Mouse (Mus musculus) naive thymus-derived CD4-positive, alpha-beta T cell, adult 2 months (primary cell): ENCODE results near the gene 2210016F16Rik.
"Not testable (repeated sequence)": the region's sequence is repeated elsewhere in the genome, so short reads cannot be mapped to it uniquely, and the experiment has no call there.

Experiments
- DNase-seq: peaks from one replicate; pipeline ENCODE4 v3.0.0-alpha.2; 2011; ENCODE audit warnings: low read depth

The 2210016F16Rik gene

DNA sequence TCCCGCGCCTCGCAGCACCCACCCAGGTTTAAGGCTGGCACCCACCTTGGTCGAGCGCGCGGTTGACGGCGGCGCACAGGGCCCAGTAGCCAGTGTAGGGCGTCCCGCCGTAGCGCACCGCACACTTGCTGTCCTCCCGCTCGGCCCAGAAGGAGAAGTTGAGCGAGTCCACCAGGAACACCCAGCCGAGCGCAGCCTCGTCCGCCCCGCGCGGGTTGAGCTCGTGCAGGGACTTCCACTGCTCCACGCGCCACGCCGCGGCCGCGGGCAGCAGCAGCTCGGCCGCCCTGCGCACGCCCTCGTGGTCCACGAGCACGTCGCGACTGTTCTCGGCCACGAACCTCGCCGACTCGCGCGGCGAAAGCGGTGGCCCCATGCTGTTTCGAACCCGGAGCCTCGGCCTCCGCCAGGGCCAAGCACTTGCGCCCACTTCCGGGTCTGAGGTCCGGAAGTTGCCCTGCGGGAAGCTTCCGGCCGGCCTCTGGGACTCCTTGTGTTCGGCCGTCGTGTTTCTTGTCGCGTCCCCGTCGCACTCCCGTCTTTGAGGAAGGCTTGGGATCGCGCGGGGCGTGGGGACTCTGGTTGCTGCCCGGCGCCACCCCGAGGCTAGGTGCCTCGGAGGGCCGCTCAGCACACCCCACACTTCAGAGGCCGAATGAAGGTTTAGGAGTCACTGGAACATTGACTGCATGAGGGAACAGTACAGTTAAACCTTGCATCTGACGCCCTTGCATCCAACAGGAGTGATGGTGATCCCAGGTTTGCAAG is at the start of gene 2210016F16Rik:
2210016F16Rik (minus strand) TSS at position 447 of the 768 bp plus-strand sequence.
- DNase-seq: peak; percentile 73

DNA sequence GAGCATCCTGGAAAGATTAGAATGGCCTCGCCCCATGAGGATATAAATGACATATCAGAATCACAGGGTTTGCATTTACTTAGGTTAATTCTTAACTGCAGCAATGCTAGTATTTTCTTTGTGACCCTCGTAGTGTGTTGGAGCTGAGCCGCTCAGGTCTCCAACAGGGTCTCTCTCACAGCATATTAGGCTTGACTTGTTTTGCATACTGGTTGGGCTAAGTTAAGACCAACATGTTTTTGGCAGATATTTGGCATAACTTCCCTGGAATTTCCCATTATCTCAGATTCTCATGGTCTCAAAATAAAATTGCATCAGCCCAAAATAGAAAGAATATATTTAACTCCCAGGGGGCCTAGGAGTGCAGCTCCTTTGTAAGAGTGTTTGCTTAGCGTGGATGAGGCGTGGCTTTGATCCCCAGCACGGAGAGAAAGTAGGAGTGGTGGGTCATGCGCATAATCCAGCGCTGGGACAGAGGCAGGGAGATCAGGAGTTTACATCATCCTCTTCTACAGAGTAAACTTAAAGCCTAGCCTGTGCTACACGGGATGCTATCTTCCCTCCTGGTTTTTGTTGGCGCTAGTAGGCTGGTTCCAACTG is 38.1 kb upstream of the 2210016F16Rik start:
- no peak for DNase-seq

DNA sequence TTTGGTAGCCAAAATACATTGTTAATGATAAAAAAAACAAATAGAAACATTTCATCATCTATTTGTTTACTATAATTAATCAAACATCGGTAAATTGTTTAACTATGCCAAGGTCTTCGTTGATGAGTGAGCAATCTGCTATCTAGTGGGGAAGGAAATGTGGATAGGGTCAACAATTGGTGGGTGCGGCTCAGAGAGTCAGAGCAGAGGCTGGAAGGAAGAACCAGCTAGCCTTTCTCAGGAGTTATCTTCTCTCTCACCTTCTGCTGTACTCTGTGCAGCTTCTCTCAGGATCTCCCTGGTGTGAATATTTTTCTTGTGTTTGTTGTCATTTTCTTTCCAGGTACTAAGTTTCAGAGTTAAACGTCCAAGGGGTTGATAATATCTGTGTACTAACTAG is 37.2 kb upstream of the 2210016F16Rik start:
- no peak for DNase-seq

DNA sequence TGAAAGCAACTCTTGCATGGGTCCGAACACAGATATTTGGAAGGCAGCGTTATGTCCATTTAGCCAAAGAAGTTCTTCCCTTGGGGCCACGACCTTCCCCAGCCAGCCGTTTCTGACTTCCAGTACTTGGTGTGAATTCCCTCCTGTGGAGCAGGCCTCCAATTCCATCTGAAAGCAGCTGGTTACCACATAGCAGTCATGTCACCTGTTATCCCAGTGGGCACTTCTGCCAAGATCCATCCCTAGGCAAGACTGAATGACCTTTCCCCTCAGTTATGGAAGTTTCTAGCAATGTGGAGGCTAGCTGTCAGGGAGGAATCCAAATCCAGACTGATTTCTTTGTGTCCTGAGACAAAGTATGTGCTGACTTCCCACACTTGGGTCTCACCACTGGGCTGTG is 36.0 kb upstream of the 2210016F16Rik start:
- DNase-seq: no peak

DNA sequence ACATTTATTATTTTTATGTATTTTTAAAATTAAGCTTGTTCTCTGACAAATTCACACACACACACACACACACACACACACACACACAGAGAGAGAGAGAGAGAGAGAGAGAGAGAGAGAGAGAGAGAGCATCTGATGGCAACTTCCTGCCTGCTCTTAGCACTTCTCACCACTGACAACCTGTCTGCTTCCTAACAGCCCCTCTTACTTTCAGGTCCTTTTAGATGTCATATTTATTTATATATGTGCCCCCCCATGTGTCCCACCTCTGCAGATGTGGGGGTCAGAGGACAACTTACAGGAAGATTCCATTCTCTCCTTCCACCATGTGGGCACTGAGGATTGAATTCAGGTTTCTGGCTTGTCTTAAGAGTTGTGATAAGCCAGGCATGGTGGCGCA is 34.2 kb upstream of the 2210016F16Rik start:
- DNase-seq: no peak

DNA sequence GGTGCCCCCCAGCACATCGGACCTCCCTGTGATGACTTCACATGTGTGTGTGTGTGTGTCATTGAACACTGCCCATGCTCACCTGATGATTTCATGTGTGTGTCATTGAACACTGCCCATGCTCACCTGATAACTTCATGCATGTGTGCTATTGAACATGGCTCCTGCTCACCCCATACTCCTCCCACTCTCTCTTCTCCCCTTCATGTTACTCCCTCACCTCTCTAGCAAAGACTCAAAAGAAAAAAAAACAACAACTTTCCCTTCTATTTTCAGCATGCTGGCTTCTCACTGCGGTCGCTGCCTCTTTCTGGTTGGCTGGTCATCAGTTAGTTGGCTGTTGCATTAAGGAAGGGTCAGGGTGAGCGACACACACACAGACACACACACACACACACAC is 33.6 kb upstream of the 2210016F16Rik start:
- DNase-seq: no peak

DNA sequence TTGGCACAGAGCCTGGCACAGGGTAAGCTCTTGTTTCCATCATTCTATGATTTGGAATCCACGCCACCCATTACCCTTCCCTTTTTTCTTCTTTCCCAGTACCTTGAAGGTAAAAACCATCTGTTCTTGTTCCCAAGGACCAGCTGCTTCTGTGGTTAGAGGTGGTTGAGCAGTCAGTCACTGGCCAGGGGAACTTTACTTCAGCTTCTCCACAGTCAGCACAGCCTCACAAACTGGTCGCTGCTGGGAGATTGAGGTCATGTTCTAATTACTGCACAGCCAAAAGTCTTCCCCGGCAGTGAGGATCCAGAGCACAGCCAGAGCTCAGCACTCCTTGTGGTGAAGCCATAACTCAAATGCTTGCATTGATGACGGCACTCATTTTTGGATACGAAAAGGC is 30.8 kb upstream of the 2210016F16Rik start:
- no peak for DNase-seq

DNA sequence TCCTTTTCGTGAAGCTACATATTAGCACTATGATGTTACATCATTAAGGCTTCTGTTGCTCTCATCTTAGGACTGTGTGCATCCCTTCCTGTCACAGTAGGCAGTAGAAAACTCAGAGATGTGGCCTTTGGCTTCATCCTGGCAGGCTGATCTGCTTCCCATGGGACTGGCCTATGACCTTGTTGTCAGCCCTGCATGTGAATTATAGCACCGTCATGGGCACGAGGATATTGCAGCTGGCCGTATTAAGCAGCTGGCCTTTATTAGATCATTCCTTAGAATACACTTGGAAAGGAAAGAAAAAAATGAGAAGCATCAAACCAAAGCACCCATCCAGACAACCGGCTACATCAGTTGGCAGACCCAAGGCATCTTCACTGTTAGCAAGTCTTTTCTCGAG is 30.3 kb upstream of the 2210016F16Rik start:
- no peak for DNase-seq

DNA sequence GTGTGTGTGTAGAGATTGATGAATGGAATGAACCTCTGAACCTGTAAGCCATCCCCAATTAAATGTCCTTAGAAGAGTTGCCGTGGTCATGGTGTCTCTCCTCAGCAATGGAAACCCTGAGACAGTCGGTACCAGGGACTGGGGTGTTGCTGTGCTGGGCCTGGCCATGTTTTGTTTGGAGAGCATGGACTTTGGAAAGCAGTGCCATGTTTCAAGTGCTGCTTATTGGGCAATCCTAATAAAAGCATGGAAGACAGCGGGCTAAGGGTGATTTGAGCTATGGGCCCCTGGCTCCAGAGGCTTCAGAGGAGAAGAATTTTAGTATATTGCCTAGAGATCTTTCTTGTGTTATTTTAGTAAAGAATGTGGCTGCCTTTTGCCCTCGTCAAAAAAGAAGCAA is 26.0 kb upstream of the 2210016F16Rik start:
- DNase-seq: no peak

DNA sequence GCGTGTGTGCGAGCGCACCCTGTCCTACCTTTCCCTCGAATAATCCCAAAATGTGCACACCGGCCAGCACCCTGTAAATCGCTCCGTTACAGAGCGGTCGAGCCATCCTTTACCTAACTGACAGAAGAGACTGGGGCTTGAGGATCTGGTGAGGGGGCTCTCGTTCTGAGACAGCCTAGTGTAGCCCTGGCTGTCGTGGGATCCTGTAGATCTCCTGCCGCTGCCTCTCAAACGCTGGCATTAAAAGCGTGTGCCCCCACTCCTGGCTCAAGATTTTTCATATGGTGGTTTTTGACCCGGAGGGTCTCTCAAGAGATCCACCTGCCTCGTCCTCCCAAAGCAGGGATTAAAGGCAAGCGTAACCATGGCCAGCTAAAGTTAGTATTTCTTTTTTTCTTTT is 18.2 kb upstream of the 2210016F16Rik start, which contains the start of gene Hnrnpk:
Hnrnpk (minus strand) TSS at position 101 of the 400 bp plus-strand sequence.
- DNase-seq: peak; percentile 13

DNA sequence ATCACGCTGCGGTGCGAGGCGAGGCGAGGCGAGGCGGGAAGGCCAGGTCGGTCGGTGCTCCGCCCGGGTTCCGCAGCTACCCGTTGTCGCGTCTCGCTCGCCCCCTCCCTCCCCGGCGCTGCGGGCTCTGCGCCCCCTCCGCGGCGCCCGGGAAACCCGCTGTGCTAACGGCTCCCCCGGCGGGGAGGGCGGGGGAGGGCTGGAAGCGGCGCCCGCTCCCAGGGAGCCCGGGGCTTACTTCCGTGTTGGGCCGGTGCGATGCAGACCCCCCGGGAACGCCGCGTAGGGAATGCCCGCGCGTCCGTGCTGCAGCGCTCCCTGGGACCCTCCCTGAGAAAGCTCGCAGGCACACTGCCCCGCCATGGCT is 17.7 kb upstream of the 2210016F16Rik start:
- DNase-seq: no peak

DNA sequence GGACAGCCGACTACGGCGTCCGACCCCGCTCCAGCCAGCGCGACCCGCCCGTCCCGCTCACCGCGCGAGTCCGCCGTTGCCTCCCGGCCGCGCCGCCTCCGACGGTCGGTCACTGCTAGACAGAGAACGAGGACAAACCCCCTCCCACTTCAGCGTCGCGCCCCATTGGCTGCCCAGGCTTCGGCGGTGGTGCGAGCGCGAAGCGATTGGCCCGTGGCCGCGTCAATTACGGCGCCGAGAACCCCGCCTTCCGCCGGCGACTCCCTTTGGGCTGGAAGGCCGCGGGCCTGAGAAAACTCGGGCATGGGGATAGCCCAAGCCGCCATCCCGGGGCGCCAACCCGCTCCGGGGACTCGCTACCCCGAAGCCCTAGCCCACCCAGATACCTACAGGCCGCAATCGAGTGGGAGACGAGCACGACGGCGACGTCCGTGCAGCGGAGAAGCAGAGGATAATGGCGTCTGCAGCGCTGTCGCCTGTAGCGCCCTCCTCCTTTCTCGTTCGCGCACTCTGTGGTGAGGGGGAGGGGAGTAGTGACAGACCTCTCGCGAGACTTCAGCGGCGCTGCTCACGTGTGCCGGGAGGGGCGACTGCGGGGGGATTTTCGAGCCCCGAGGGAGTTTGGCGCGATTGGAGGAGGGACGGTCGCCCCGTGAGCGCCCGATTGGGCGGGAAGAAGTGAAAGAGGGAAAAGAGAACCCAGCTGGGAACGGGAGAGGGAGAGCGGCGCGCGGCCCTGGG is 17.1 kb upstream of the 2210016F16Rik start, which contains the start of gene Rmi1:
Rmi1 (plus strand) TSS at position 246 of the 741 bp plus-strand sequence.
- peak; percentile 99 for DNase-seq

DNA sequence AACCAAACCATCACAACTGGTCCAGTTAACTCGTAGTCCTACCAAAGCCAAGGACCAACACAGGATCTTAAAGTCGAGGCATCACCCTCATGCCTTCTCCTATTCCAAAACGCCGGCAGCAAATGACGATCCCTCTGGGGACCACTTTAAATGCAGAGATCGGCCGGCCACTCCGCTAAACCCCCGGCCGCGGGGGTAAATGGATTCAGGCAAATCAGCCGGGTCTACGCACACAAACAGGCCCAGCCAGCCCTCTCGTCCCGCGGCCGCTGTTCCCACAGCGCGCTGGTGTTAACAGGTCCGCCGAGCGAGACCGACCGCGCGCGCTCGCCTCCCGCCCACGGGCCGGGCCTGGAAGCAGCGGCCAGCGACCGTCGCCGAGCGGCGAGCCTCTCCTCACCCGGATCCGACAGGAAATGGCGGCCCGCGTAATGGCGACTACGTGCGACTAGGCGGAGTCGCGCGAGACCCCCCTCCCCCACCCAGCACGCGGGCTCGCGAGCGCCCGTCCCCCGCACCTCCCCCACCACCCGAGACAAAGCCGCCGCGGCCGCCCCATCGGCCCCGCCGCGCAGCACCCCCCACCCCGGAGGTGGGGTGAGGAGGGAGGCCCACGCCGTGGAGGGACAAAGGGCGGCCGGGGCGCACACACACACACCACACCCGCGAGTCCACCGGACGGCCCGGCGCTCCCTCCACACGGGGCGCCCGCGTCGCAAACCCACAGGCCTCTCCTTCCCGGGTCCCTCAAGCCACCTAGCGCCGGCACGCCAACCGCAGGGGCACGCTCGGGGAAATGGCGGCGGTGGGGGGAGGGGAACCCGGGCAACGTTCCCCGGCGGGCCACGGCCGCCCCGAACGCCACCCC is 16.3 kb upstream of the 2210016F16Rik start:
- DNase-seq: peak; percentile 85

DNA sequence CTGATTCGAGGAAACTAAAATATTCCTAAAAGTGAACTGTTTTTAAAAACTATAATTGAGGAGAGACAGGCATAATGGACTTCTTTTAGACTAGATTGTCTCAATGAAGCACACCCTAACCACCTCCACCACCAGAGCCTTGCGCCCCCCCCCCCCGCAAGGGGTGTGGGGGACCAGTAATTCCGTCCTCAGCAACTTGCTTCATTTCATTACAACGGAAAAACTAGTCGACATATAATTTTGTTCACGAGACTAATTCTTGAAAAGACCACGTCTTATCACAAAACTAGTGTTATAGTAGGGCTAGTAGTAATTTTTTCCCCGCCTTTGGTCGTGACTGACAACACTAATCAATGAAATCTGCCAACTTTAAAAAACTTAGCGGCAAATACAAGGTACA is 15.6 kb upstream of the 2210016F16Rik start:
- peak; percentile 40 for DNase-seq

DNA sequence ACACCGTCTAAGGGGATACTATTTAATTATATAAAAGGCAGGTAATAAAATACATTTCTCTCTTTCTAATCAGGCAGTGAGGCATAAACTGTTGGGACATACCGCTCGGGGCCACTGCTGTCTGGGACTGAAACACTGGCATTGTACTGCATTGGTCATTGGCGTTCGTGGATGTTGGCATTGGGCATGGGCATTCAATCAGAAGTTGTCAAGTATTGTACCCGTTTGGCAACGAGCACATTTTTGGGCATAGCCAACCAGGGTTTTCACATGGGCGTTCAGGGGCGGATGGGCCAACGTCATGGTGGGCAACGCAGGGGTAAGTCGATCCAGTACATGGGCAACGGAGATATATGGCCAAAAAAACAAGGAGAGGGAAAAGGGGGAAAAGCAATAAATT is 12.6 kb upstream of the 2210016F16Rik start:
- DNase-seq: peak; percentile 9

DNA sequence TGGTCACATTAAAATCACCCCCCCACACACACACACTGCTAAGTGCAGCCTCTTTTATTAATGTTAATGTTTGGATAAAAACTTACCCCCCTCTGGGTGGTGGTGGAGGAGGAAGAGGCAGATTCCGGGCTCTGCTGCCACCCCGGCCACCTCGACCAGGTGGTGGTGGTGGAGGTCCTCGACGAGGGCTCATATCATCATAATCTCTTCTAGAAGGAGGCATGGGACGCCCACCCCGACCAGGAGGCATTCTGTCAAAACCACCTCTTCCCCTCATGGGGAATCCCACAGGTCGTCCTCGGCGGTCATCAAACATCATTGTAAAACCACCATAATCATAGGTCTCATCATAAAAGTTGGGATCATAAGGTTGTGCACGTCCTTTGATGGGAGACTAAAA is 9.4 kb upstream of the 2210016F16Rik start:
- not testable (repeated sequence) for DNase-seq

DNA sequence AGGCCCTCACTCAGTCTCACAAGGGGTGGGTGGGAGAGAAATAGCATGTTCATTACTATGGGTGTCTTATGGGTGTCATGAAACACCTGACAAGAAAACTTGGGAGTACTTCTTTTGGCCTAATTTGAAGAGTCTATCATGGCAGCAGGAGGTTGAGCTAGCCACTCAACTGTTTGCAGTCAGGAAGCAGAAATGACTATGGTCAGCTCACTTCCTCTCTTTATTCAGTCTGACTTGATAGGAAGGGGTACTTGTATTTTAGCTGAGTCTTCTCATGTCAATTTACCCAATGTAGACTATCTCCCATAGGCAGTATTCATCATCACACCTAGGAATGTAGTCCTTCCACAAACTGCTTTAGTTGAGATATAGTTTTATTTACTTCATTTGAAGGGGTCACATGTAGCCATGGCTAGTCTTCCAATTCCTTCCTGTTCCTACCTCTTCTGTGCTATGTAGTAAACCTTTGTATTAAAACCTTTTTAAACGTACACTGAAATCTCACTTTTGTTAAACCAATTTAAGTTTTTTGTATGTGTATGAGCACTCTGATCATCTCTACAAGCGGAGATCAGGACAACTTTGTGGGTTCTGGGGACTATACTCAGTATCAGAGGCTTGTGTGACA is 4.4 kb upstream of the 2210016F16Rik start:
- peak; percentile 23 for DNase-seq

DNA sequence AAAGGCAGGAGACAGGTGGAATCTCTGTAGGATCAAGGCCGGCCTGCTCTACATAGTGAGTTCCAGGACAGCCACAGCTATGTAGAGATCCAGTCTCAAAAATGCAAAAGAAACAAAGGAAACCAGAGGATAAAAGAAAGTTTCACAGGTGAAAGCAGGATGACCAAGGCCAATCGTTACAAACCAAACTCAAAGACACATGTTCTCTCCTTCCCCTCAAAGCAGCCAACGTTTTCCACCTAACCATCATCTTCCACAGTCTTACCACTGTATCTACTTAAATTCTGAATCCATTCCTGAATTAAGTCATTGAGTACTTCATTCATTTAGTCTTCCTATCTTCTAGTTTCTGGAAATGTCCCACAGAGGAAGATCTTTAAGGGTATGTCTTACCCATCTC is 3.4 kb upstream of the 2210016F16Rik start:
- DNase-seq: no peak

DNA sequence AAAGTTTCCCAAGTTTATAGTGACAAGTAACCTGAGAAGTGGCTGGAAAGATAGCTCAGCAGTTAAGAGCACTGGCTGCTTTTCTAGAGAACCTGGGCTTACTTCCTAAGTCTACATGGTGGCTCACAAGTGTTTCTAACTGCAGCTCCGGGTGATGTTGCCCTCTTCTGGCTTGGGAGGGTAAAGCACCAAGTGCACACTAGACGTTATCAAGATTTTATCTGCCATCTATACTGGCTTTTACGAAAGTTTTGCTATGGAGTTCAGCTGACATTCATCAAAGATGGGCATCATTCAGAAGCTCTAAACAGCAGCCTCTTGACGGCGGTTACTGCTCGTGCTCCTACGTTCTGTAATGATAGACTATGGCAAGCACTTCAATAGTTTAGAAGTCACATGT is 2.9 kb upstream of the 2210016F16Rik start:
- peak; percentile 90 for DNase-seq

DNA sequence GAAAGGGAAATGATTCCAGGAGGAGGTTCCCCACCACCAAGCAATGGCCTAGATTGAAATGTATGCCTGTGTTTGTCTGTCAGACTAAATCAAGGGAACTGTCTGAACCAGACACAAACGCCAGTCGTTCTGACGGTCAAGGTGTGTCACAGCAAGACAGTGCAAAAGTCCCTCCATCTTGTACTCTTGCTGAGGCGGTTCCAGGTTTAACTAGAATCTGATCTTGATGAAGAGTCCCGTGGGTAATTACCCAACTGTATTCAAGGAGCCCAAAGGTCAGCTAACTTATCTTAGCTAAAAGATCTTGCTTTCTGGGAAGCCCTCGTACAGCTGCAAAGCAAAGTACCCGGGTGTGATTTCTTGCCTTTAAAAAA is 509 bp upstream of the 2210016F16Rik start:
- no peak for DNase-seq

DNA sequence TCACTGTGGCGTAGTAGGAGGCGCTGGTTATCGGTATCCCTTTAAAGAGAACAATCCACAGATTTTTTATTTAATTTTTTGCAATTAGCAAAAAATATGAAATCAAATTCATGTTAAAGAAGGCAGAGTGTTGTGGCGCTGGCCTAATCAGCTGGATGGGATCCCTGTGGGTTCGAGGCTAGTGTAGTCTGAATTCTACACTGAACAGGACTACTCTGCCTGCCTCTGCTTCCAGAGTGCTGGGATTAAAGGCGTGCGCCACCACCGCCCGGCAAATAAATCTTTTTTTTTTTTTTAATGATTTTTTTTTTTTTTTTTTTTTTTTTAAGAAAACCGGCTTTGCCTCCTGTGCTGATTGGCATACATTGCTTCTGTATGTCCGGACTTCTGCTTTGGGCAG is 654 bp downstream of the 2210016F16Rik start:
- DNase-seq: no peak

DNA sequence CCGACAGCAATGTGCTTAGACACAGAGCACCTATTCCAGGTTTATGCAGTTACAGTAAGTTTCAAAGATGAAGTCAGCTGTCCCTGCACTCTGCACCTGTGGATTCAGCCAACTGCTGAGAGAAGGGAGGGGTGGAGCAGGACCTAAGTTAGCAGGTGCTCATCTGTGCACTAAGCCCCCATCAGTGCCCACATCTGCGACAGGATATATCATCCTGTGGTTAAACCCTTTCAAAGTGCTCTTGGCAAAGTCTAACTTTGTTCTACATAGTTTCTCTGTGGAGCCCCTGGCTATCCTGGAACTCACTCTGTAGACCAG is 11.9 kb downstream of the 2210016F16Rik start:
- DNase-seq: no peak
